Mouse (Mus musculus): ENCODE results near the gene Pcx.

Pcx gene

DNA sequence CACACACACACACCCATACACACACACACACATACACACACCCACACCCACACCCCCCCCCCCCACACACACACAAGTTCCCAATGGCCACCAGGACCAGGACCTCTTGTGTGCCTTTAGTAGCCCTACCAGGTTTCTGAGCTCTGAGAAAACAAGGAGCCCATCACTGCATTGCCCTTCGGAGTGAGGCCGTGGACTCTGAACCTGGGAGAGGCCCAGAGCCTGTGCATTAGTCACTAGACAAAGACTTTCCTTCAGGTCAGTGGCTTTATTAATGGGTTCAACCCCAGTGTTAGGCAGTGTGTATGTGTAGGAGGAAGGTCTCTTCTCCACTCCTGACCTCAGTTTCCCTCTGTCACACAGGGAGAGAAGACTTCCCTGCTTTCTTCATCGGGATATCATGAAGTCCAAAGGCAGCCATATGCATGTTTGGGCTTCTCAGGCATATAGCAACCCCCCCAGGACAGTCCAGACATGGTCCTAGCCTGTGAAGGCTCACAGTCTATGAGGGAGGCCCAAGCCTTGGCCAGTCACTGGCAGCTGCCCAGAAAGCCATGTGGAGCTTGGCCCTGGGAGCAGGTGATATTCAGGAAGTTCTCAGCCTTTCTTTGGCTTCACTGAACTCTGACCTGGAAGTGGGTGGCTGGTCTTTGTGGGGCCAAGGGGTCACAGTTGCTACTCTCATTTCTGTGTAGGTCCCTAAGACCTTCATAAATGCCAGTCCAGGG is 13.6 kb upstream of the Pcx start:
- no peak for DNase-seq (ENCODE audit: low spot score in 2 of 2)

DNA sequence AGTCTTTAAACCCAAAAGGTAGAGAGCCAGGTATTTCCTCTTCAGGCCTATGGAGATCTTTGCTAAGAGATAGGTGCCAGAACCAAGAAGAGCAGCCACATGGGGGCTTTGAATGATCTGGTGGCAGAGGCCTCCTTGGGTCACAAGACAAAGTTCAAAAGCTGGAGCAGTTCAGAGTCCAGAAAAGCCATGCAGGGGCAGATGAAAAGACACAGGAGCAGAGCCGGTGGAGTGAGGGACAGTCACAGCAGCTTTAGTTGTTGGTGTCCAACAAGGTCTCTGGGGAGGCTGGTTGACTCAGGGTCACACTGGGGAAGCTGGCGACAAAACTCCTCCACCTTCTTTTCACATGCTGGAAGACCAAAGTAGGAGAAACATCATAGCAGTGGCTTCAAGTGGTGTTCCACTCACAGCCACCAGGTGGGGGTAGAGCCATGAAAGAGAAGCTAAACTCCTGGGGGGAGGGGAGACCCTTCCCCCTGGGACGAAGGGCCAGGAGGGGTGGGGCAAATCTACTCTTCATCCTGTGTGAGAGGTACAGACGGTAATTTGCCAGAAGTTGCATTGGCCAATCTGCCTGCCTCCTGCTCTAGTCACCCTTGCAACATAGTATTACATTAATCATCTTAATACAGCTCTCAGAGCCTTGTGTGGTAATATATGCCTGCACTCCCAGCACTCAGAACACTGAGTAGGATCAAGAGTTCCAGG is 12.9 kb upstream of the Pcx start:
- DNase-seq (ENCODE audit: low spot score in 2 of 2) = peak; percentile 66 to 83

DNA sequence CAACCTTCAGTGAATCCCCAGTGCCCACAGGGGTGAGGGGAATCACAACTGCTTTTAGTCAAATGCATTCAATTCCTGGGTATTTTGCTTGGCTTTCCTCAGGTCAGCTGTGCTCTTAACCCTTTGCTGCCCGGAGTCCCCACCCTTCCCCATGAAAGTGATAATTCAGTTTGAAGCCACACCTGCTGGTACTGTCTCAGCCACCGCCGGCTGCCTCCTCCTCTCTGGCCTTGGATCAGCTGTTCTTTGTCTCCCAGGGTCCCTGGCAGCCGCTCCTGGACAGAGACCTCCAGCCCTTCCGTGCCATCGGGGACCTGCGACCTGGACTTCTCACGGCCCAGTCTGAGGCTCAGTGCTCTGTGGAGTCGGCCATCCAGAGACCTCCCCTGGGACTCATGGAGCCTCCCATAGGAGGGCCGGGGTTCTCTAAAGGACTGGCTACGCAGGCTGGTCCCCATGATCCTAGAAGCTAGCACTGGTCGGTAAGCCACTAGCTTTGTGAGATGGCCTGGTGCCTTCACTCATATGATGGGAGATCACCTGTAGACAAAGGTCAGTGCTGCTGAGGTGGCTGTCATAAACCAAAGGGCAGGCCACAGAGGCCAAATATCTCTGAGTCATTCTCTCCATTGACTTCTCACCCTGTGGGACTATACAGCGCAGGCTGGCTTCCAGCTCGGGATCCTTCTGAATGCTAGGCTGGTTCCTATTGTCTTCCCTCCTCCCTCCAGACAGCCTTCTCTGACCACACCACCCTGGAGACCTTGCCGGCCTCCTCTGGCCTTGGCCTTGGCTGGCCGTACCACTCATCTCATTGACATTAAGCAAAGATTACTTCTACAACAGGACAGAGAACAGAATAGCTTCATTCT is 12.0 kb upstream of the Pcx start, which contains the start of gene 2010003K11Rik:
TSS of gene 2010003K11Rik (minus strand) at position 522 of the 872 bp plus-strand sequence.
- DNase-seq (ENCODE audit: low spot score in 2 of 2) = no peak

DNA sequence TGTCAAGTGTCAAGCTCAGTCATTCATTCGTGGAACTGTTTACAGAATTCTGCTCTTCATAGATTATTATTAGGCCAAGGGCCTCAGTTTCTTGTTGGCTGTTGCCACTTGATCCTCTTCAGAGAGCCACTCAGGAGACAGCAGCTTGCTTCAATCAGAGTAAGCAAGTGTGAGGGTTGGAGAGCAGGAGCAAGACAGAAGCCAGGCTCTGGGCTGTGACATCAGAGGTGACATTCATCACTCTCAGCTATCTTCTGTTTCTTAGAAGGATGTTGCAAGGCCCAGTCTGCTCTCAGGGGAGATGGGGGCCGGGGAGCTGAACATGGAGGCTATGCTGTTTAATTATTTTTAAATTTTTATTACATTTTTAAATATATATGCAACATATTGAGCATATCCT is 7.6 kb upstream of the Pcx start:
- no peak for DNase-seq (ENCODE audit: low spot score in 2 of 2)

DNA sequence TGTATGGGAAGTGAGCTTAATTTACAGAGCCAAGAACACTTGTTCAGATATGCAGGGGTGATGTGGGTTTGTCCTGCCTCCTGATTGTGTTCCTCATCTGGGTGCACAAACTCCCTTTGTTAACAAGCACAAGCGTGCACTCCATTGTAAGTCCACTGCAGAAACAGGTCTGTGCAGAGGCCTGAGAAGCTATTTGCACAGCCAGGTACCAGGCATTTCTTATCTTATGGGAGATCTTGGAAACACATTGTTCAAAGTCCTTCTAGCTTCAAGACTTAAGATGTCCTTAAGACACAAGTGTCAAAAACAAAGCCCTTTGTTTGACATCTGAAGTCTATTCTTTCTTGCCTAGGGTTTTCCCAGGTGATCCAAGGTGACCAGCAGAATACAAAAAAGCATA is 5.4 kb upstream of the Pcx start:
- DNase-seq (ENCODE audit: low spot score in 2 of 2) = no peak

DNA sequence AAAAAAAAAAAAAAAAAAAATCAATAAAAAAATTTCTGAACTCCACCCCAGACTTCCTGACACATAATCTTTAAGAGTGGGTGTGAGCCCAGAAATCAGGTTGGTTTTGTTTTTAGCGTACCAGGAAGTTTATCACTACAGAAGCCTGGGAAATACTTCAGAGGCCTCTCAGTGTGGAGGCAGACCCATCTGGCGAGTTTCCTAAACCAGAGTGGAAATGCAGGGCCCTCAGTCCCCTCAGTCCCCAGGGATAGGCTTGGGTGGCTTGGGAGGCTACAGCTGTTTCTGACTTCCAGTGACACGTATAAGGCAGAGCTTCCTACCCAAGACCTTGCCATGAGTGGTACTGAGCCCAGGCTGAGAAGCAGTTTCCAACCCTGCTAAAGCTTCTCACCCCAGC is 2.5 kb upstream of the Pcx start:
- DNase-seq (ENCODE audit: low spot score in 2 of 2) = no peak

DNA sequence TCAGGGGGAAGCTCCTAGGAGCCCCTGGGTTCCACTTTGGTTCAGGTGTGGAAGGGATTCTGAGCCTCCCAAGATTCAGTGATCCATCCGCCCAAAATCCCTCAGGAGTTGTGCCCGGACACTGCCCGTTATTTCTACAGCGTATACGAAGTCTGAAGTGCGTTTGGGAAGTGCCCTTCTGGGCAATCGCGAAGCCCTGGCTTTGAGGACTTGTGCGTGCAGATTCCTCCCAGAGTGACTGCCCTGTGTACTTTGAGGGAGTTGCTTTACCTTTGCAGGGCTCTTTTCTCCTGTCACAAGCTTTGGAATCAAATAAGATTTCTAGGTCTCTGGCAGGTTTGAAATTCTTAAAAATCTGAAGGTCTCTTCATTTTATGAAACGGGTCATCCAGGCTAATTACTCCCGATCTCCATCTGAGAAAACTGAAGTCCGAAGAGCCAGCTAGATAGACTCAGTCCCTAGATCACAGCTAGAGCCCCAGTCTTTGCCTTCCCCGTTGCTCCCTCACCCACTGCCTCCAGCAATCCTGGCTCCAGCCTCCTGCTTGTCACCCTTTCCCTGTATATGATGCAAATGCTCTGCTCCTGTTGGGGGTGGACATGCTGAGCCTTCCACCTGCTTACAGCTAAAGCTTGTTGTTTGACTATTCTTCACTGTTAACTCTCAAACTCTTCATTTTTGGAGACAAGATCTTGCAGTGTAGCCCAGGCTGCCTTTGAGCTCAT is 1.0 kb downstream of the Pcx start:
- no peak for DNase-seq (ENCODE audit: low spot score in 2 of 2)

DNA sequence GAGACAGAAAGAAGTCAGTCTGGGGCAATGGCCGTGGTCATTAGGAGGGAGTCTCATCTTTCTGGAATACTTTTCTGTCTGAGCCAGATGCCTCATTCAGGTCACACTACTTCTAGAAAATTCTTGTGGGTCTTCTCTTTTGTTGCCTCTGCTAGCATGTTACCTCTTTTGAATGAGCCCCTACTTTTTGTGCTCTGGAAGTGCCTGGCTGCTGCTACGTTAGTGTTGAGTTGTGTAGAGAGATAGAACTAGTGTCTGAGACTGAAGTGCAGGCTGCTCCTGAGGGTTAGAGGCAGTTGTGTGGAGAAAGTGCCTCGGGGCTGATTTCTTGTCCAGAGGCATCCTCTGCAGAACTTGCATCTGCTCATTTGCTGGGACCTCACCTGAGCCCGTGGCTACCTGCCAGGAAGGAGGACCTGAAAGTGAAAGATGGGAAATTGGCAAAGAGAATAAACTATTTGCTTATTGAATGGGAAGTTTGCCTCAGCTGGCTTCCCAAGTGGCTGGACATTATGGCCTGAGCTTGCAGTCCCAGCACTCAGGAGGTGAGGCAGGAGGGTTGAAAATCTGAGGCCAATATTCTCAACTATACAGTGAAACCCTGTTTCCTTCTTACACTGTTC is 3.1 kb downstream of the Pcx start:
- no peak for DNase-seq (ENCODE audit: low spot score in 2 of 2)

DNA sequence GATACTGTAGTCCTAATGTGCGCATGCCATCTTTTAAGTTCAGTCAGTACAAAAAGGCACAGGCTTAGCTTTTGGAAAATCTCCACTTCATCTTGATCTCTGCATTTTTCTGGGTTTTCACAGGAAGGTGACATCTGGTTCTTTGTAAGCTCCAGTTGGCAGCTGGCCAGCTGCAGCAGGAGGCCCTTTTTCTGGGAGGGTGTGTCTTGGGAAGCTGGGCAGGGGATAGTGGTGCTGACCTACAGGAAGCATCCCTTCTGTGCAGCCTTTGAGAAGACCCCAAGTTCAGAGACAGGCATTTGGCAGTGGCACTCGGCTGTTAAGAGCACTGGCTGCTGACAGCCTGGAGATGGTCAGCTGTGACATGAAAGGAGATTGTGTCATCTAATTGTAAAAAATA is 5.5 kb downstream of the Pcx start:
- DNase-seq (ENCODE audit: low spot score in 2 of 2) = peak in 1 of 2 experiments; percentile 46

DNA sequence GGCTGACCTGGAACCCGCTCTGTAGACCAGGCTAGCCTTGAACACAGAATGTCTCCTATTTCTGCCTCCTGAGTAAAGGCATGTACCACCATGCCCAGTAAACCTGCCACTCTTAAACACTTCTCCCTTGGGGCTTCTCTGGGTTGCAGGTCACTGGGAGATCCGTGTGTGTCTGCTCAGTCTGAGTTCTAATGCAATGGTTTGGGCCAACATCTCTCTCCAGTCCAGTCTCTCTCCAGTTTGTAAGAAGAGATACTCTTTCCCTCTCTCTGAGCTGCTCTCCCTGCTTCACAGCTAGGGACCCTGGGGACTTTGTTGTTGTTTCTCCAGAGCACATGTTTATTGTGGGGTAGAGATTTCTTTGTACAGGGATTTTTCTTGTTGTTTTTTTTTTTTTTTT is 6.0 kb downstream of the Pcx start:
- no peak for DNase-seq (ENCODE audit: low spot score in 2 of 2)

DNA sequence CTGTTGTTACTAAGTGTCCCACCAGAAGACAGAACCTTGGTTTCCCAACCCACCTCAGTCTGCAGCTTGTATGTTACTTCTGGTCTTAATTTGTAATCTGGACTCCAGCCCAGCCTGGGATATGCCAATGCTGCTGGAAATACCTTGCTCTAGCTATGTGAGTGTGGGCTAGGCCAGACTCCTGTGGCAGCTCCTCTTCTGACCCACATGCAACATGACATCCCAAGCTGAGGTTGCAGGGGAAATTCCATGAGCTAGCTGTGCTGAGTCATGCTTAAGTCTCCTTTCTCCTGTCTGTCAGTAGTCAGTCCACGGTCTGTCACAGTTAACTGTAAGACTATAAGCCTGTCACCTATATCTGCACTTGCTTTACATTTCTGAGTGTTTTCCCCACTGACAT is 7.2 kb downstream of the Pcx start:
- DNase-seq (ENCODE audit: low spot score in 2 of 2) = no peak

DNA sequence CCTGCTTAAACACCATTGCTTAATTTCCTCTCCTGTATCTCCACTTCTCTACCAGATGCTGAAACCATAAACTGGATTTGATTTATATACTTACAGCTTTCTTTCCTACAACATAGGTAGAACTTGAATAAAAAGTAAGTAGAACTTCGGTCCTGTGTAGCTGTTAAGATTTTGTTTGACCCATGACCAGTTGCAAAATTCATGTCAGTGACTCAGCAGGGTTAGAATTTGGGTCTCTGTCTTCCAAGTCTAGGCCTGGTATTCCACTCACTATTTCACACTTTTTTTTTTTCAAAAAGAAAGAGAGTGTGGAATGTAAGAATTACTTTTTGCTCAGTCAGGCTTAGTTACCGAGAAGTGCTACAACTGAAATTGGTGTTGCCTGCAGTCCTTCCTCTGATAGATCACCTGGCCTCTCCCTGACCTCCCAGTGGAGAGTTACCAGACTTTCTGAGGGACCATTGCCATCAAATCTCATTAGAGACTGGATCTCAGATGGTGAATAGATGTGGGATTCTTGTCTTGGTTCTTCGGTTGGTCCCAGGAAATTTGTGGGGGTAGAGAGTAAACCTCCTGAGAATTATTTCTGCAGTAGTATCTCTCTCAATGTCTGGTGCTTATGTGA is 11.3 kb downstream of the Pcx start:
- DNase-seq (ENCODE audit: low spot score in 2 of 2) = no peak

DNA sequence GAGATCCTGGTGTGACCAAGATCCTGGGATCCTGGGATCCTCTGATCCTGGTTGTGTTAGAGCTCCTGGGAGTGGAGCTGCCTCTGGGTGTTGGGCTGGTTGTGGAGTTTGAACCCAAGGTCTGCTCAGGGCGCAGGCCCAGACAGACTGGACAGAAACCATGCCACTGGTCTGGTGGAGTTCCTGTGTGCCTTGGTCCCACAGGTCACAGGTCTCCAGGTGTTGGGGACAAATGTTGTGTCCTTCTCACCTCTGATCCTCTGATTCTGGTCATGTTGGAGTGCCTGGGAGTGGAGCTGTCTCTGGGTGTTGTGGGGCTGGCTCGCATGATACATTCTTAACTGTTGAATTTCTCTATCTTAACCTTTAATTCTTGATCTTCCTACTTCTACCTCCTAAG is 24.4 kb downstream of the Pcx start:
- no peak for DNase-seq (ENCODE audit: low spot score in 2 of 2)

DNA sequence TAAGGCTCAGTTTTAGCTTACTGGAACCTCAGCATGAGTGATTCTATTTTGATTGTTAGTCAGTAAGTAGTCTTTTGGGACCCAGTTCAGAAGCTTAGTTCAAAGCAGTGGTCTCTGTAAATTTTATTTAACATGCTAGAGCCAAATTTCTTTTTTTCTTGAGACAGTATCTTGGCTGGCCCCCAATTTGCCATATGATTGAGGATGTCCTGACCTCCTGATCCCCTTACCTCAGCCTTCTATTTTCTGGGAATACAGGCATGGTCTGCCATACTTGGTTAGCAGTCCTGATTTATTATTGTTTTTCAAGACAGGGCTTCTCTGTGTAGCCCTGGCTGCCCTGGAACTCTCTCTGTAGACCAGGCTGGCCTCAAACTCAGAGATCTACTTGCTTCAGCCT is 25.6 kb downstream of the Pcx start:
- no peak for DNase-seq (ENCODE audit: low spot score in 2 of 2)

DNA sequence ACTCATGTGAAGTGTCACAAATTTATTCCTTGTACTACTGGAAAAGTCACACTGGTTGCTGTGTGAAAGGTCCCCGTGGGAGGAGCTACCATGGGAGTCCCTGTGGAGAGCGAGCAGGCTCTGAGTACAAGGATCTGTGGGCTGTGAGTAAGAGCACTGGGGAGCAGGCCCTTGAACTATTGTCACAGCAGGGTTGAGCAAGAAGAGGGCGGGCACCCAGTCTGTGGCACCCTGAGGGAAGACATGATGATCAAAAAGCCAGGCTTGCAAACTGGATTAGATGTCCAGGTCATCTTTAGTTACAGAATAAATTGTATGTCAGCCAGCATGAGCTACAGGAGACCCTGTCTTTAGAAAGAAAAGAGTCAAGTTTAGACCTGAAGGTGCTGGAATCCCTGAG is 26.3 kb downstream of the Pcx start:
- DNase-seq (ENCODE audit: low spot score in 2 of 2) = no peak

DNA sequence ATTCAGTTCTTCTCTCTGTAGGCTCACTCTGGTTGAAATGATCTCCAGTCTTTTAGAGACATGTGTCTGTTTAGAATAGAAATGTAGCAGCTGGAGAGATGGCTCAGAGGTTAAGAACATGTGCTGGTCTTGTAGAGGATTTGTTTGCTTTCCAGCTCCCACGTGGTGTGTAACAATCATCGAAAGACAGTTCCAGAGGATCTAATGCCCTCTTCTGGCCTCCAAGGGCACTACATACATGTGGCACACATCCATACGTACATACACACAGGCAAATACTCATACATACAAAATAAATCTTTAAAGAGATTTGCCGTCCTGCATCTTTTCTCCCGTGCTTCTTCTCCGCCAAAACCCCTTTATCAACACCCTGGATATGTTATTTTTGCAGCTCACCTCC is 30.0 kb downstream of the Pcx start:
- no peak for DNase-seq (ENCODE audit: low spot score in 2 of 2)

DNA sequence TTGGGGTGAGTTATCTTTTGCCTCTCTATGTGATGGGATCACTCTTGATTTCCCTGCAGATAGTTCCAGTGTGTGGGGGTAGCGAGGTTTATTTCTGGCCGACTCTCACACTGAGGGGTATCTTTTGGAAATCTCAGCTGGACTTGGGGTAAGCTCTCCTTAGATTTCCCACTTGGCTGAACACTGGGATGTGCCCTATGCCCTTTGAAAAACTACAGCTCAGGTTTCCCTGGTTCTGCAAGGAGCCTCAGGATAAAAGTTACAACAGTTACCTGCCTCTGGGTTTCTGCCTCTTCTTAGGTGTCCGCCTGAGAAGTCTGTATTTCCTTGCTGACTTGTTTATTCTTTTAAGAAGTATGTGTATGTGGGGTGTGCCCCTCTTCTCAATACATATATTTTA is 30.7 kb downstream of the Pcx start:
- DNase-seq (ENCODE audit: low spot score in 2 of 2) = no peak

DNA sequence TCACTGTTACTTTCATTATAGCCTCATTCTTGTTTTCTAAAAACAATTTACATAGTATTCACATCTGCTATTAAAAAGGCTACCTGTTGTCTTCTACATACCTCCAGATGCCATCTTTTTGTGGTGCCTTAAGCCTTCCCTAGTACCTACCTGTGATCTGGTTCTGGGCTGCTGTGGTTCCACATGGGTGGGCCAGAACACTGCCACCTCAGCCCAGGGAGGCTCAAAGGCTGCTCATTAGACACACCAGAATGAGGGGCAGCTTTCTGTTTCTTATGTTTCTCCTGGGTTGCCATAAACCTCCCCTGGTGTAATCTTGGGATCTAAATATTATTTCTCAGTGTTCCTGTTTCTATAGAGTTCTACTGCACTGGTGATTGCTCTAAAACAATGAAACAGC is 31.8 kb downstream of the Pcx start:
- DNase-seq (ENCODE audit: low spot score in 2 of 2) = no peak

DNA sequence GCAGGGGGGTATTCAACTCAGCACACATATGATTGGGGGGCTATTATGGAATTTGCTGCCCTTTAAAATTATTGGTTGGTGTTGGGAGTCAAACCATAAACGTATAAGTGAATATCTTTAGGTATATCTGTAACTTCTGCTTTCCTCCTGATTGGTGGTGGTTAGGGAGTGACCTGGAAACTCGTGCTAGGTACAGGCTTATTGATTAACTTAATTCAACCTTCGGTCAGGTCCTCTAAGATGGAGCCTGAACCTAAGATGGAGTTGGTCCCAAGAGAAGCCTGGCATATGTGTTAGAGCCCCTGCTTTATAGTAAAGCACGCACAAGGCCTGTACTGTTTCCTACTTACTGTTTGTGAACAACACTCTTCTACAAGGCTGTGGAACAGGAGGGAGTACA is 34.8 kb downstream of the Pcx start:
- DNase-seq (ENCODE audit: low spot score in 2 of 2) = no peak

DNA sequence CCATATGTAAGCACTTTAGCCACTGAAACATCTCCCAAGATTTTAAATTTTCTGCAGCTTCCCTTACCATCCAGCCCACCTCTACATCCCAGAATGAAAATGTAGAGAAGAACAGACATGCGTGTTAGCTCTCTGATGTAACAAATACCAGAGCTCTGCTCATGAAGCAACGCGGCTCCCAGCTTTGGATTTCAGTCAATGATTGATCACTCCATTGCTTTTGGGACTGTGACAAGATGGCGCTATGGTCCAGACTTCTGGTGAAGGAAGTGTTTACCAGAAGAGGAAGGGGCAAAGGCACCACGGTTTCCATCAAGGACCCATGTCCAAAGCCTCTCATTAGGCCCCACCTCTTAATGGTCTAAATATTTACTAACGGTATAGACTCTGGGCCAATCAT is 35.6 kb downstream of the Pcx start:
- DNase-seq (ENCODE audit: low spot score in 2 of 2) = no peak

DNA sequence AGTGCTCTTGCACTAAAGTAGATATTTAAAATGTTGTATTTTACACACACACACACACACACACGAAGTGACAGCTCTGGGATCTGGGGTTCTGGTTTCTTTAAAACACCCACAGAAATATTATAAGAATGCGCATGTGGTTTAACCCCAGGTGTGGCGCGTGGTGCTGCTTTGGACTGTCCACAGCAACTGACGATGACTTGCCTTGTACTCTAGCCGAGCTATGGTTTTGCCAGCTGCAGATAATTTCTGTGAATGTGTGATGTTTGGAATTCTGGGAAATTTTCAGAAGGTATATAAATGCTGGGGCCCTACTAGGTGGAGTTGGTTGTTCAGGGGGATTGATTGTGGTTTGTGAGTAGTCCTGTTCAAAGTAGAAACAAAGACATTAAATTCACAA is 37.5 kb downstream of the Pcx start:
- DNase-seq (ENCODE audit: low spot score in 2 of 2) = no peak

All from cerebellum, postnatal 4 days (tissue).